Mouse (Mus musculus) MEL (cell line): Measurements from ENCODE around the gene Pip5k1c.
A peak's percentile ranks its signal among the peaks of the same experiment; 100 is the strongest.

Experiments used
- GATA1 ChIP-seq: IDR thresholded peaks from 2 replicates; pipeline ENCODE4 v1.6.1; 2011; ENCODE audit warnings: low read depth, low read length, improper control_type of control experiment
- POLR2A ChIP-seq, 2 experiments: IDR thresholded peaks; 2 replicates each; pipeline ENCODE4 v1.6.1; 2011 to 2012; ENCODE audit warnings: low read length in 2 of 2, mild to moderate bottlenecking in 2 of 2, control low read depth in 1 of 2, improper control_type of control experiment in 1 of 2, low read depth in 1 of 2, moderate library complexity in 1 of 2; ENCODE audit not compliant: control insufficient read depth in 1 of 2, insufficient read depth in 1 of 2, poor library complexity in 1 of 2

DNA sequence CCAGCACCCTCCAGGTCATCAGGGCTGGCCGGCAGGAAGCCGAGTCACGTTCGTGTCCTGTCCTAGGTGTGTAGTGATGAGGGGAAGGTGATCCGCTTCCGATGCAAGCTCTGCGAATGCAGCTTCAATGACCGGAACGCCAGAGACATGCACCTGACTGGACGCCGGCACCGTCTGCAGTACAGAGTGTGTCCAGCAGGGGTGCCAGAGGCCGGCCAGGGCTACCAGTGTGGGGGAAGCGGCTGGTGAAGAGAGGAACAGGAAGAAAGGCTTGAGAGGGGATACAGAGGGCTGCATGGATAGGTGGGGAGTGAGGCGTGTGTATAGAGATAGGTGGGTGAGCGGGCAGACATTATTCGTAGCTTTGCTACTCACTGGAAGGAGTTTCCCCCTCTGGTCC, 48.2 kb upstream of the Pip5k1c start:
- TF ChIP-seq POLR2A (IDR thresholded peaks at IDR 0.05; ENCODE audit: control insufficient read depth in 1 of 2, insufficient read depth in 1 of 2, low read depth in 1 of 2, low read length in 2 of 2, poor library complexity in 1 of 2), result peak in 1 of 2 experiments; percentile 45; a peak in 1 of 4 replicates
- no peak for TF ChIP-seq GATA1
